Mouse (Mus musculus): ENCODE measurements around the gene Capsl. TPM values are rescaled to one million over a fixed set of nuclear protein-coding genes. Genes with fewer than 3 reads are reported as not detected.

The Capsl gene
- polyA plus RNA-seq, 1 experiment from 2014 or later: 1.7 TPM

Other genes with a start within 250 kb of the Capsl start
- gene Ugt3a1, start 159.1 kb upstream of the Capsl start, polyA plus RNA-seq (2015; fragmentation: Nextera tagmentation; extraction: Ambion mirVana): not detected in 2 replicates
- not detected in 2 replicates for gene Ugt3a2, start 100.5 kb upstream of the Capsl start, polyA plus RNA-seq (2015; fragmentation: Nextera tagmentation; extraction: Ambion mirVana)
- gene Il7r, start 94.1 kb downstream of the Capsl start, polyA plus RNA-seq (2015; fragmentation: Nextera tagmentation; extraction: Ambion mirVana): 2.0 and 3.1 TPM in 2 replicates

Measured in heart, embryonic 16.5 days (tissue).